Mouse (Mus musculus) embryo, embryonic 10 days (tissue): ENCODE data around the gene Olfr156.
"Not testable (repeated sequence)": the region's sequence is repeated elsewhere in the genome, so short reads cannot be mapped to it uniquely, and the experiment has no call there.

ENCODE experiments used
- DNase-seq: peaks from one replicate; pipeline ENCODE4 v3.0.0-alpha.2; 2015; ENCODE audit warnings: low spot score

Olfr156 gene

DNA sequence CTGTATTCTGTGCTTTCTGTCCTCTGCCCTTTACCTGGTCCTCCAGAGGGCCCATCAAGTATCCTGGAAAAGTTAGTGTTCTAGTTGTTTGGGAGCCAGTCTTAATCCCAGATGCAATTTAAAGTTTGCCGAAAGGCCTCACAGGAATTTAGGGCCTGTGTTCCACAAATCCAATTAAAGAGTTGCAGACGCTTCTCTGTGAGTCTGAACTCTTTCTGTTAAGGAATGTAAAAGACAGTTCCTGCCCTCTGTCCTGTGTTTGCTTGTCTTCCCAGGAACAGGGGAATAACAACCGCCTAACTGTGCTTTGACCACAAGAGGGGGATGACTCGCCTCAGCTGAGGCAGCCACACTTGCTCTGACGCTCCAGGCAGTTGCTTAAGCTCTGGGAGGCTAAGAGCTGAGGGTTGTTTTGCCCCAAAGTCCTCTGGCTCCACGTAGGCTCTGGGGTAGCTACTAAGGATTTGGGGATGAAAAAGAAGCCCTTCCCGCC lies at the start of gene Olfr156:
Gene Olfr156 (minus strand): TSS at position 51 of the 493 bp plus-strand sequence.
- peak; percentile 84 for DNase-seq

DNA sequence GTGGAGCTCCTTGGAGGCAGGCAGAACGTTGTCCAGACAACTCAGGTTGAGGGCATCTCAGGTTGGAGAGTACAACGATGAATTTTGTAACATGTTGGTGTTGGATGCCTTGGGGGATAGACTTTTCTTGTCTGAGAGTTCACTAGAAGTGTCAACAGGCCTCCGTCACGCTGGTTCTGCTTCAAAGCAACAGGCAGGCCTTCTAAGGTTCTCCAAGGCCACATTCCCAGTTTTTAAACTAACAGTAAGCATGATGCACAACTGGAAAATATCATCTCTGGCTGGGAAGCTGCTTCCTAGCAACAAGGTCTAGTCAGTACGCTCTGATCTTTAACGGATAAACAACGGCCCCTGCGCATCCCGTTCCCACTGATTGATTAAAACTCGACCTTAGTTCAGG lies 46.1 kb upstream of the Olfr156 start:
- no peak for DNase-seq

DNA sequence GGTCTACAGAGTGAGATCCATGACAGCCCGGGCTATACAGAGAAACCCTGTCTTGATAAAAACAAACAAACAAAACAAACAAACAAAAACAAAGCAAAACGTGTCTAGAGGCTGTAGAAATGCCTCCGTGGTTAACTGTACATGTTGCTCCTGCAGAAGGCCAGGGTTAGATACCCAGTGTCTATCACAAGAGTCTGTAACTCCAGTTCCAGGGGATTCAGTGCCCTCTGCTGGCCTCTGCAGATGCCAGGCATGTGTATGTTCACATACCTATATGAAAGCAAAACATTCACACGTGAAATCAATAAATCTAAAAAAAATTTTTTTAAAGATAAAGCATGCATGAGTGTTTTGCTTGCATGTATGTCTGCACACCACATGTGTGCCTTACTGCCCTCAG lies 39.6 kb upstream of the Olfr156 start:
- DNase-seq: no peak

DNA sequence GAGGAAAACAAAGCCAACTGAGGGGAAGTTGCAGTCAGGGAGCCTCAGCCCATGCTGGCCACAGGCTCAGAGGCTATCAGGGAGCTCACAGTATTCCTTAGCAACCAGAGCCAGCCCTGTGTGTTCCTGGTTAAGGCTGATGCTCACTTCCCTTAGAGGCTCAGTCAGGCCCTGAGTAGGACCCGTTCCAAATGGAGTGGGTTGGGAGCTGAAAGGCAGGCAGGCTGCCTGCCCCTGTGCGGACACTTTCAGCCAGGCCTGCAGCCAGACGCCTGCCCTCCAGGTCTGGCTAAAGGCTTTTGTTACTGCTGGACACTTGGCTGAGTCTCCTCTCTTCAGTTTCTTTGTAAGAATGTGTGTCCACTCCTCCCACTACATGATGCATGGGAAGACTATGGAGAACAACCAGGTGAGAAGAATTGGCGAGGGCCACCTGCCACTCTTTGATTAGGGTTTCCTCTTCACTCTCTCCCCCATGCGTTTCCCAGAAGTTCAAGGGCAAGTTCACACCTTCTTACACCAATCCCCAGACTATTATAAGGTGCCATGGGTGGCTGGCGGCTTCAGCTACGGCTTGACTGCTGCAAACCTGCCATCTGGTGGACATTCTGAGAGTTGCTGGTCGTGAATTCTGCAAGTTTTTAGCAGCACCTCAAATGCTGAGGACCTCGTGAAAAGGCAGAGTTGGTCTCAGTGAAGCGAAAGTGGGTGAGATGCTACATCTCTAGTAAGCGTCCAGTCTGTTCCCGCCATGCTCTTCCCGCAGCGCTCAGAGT lies 37.2 kb upstream of the Olfr156 start:
- DNase-seq: peak; percentile 86

DNA sequence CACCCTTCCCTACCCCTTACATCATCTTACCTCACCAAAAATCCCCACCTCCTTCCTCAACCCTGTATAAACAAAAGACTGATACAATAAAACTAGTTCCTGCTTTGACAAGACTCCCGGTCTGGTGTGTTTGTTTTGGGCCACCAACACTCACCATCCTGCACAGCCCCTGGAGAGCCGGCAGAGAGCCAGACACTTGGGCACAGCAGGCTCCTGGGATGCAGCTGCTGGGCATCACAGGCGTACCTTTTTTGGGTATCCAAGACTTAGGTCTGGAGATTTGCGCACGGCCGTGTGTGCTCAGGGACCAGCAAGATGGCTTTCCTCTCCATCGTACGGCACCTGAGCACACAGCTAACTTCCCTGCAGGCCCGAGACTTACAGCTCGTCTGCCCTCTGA lies 36.2 kb upstream of the Olfr156 start:
- no peak for DNase-seq

DNA sequence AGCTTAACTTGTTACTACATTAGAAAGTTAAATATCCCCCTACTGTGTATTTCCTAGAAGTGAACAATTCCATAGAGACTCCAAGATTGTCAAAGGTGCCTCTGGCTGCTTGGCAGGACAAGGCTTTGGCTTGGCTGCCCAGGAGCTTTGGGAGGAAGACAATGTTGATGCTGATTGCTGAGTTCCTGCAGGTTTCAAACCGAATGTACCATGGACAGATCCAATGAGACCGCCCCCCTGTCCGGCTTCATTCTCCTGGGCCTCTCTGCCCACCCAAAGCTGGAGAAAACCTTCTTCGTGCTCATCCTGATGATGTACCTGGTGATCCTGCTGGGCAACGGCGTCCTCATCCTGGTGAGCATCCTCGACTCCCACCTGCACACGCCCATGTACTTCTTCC lies 30.4 kb upstream of the Olfr156 start:
- no peak for DNase-seq

DNA sequence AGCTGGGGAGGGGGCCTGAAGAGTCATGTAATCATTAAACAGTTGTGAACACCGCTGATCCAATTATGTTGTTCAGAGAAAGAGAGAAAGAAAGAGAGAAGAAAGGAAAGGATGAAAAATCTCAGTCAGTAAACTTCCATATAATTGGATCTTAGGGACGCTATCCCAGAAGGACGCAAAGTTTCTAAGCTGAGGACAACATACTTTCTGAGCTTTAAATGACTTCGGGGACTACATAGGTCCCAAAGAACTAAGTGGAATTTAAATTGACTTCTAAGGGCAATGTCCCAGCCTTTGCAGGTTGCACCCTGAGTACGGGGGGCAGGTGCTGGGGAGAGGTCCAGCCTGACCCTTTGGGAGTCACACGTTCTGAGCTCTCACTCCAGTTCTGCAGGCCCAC lies 27.6 kb upstream of the Olfr156 start, which contains the start of gene Olfr155:
Gene Olfr155 (plus strand): TSS at position 301 of the 400 bp plus-strand sequence.
- no peak for DNase-seq

DNA sequence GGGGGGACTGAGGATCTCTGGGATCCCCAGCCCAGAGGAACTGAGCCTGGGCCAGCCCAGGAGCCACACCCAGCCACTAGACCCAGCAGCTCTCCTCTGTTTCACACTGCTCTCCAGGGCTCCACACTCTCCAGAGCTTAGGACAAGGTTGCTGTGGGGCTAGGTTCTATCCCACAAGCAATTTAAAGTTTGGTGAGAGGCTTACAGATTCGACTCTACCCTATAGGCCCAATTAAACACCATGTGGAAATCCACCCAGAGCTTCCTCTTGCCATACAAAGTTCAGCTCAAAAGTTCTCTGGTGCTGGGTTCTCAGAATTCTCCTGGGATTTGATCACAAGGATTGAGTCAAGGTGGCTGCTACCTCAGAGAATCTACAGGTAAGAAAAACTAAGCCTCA lies 16.4 kb upstream of the Olfr156 start, which contains the start of gene Olfr157:
Gene Olfr157 (minus strand): TSS at position 101 of the 400 bp plus-strand sequence.
- DNase-seq: no peak

DNA sequence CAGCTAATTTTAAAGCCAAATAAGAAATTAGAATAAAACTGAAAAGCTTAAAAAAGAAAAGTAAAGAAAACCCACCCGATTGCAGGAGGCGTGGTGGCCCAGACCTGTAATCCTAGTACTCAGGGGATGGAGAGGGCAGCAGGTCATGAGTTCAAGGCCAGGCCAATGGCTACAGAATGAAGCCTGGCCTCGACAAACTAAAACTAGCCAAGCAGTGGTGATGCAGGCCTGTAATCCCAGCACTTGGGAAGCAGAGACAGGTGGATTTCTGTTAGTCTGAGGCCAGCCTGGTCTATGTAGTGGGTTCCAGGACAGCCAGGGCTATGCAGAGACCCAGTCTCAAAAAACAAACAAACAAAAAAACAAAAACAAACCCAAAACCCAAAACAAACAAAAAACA lies 14.6 kb upstream of the Olfr156 start:
- no peak for DNase-seq

DNA sequence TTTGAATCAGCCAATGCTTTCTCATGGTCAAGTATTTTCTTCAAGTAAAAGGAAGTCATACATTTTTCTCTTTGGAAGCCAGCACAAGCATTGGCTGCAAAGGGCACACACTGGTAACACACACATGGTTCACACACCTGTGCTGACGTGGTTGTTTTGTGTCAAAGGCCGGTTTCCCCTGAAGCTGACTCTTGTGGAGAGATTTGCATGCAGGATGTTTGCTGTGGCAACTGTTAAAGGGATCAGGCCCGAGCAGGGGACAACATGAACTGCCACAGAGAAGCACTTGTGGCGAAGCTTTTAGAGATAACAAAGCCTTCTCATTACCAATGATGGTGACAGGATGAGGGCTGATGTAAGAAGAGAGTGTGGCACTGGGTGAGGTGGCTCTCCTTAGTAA lies 11.1 kb upstream of the Olfr156 start:
- DNase-seq: no peak

DNA sequence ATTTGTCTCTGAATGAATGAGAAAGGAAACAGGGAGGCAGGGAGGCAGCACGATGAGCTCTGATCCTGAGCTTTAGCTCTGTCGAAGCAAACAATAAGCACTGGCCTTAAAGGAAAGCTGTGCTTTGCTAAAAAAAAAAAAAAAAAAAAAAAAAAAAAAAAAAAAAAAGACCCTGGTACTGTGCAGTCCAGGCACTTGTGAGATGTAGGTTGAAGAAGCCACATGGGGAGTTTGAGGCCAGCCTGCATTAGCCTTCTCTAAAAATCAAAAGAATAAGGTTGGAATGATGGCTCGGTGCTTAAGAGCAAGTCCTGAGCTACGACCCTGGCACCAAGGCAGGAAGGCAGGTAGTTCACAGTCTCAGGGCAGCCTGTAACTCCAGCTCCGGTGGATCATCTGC lies 10.1 kb upstream of the Olfr156 start:
- DNase-seq: no peak

DNA sequence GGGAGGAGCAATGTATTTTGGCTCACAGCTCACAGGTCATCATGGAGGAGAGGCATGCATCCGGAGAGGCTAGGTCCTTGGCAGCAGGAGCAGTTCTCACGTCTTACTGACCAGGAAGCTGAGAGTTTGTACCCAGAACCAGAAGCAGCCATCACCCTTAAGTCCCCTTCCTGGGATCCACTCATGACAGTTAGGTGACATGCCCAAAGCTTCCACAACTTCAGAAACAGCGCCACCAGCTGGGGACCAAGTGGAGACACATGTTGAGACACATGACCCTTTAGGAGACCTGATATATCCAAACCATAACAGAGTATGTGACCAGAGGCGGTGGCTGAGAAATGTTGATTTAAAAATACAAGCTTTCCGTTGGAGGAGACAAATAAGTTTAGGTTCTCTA lies 8.3 kb upstream of the Olfr156 start:
- DNase-seq: peak; percentile 20

DNA sequence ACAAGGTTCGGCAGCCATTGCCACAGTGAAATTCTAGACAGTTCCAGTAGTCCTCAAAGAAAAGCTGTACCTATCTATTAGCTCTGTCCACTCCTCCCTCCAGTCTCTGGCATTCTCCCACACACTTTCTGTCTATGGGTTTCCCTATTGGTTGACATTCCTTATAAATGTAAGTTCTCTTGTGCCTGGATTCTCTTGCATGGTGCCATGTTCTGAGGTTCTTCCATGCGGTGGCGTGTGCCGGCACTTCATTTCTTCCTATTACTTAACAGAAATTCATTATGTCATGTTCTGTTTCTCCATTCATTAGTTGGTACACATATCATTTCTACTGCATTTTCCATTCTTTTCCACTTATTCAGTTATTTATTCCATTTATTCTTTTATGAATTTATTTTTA lies 5.1 kb upstream of the Olfr156 start:
- DNase-seq: no peak

DNA sequence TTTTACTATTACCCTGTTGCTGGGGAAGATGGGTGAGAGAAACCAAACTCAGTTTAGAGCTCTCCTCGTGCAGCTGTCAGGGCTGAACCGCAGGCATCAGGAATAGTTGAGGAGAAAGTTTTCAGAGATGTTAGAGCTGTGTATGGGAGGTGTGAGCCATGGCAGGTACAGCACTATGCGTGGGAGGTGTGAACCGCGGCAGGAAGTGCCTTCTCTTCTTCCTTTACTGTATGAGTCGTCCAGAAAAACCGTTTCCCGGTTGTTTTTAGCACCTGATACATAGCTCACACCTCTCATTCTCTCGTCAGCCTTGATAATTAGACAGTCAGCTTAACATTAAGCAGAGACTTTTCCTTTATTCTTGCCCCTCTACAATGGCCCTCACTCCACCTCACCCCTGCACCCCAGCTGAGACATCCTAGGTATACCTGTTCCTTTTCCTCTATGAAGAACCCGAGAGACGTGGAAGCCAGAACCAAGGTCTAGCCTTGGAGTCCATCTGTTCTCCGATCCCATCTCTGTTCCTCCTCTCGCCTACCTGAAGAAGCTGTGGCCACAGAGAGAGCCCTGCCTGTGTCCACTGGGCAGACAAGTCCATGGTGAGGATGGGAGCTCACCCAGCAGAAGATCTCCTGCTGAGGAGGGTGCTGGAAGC lies 672 bp downstream of the Olfr156 start:
- no peak for DNase-seq

DNA sequence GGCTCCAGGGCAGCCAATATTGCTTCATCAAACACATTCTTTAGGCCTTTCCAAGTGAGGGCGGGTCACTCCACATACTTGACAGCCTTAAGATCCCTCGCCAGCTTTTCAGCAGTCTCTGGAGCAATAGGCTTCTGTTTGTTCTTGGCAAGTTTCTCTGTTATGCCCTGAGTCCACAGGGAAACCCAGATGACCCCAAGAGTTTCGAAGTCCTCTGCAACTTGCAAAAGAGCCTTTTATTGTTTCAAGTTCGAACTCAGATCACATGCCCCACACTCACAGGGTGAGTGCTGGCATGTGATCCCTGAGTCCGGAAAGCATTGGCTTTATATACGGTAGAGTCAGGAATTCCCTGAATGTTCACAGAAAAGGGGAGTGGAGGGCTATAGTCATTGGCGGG lies 24.8 kb downstream of the Olfr156 start:
- no peak for DNase-seq

DNA sequence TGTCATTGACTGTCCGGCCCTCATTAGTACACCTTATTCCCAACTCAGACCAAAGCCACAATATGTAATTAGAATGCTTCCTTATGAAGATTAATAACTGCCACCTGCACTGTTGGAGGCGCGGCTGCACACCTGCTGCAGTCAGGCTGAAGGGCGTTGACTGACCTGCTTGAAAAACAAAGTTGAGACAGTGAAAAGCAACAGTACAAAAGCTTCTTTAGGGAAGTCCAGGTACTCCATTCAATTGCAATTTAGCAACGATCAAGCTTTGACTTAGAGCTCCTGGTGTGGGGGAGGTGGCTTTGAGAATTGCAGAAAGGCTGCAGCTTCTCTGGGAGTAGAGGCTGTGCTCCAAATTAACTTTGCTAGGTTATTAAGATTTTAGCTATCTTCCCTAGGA lies 27.9 kb downstream of the Olfr156 start:
- DNase-seq: not testable (repeated sequence)

DNA sequence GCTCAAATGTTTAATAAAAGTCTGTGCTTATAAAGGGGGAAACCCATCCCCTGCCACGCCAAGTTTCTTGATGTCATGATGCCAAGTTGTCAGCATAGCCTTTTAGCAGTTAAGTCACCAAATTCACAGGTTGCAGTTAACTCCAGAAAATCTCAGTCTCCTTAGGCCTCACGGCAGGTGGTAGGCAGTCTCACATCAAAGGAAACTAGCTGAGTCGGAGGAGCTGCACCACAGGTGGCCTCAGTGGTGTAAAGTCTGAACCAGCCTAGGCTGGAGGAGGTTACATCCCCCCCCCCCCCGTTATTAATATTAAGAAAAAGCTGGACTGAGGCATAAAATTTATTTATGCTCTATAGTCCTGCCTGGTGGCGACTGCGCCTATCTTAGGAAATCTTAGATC lies 28.4 kb downstream of the Olfr156 start:
- DNase-seq: no peak

DNA sequence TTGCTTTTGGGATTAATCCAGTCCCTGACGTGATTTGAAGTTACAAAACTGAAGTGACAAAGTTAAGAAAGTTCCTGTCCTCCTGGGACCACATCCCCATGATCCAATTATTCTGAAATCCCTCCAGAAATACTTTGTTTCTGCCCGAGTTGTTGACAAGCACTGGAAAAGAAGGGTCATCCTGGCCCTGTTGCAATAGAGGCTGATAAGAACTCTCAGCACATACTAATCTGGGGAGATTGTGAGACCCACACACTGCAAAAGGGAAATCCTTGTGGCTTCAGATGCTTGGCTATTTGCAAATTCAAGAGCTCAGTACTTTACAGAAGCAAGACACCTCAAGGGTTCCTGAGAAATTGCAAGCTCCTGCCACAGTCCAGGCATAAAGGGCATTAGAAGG lies 51.4 kb downstream of the Olfr156 start:
- no peak for DNase-seq

DNA sequence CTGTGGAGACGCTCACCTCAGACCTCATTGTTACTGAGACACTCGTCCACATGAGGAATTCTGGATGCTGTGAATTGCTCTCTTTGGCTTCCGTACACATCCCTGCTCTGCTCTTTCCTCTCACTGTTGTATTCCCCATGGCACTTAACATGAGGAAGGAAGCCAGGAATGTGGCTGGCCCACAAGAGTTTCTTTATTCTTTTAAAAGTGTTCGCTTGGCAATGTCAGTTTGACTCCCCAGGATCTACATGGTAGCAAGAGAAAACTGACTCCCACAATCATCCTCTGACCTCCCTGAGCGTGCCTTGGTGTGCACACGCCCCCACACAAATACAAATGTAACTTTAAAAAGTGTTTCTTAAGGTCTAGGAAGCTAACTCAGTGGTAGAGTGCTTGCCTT lies 52.1 kb downstream of the Olfr156 start:
- DNase-seq: no peak

DNA sequence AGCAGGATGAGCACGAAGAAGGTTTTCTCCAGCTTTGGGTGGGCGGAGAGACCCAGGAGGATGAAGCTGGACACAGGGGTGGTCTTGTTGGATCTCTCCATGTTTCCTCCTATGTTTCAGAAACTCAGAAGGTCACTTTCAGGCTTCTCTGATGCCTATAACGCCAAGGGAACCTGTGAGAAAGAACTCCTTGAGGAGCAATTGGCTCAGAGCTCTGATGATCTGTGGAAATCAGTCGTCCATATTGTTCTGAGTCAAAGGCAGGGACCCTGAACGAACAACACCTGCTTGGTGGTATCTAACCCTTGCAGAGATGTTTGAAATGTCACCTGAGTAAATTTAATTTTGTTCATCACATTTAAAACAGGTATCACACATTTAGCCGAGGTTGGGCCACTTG lies 52.8 kb downstream of the Olfr156 start, which contains the start of gene Olfr159:
Gene Olfr159 (minus strand): TSS at position 101 of the 400 bp plus-strand sequence.
- DNase-seq: no peak
